Mouse (Mus musculus): ENCODE results near the gene 4932438A13Rik. TPM values are rescaled to one million over a fixed set of nuclear protein-coding genes. Genes with fewer than 3 reads are reported as not detected.

The 4932438A13Rik gene
- total and polyA plus RNA-seq, 3 experiments = 5.9 to 20.3 (median 14.7) TPM

DNA sequence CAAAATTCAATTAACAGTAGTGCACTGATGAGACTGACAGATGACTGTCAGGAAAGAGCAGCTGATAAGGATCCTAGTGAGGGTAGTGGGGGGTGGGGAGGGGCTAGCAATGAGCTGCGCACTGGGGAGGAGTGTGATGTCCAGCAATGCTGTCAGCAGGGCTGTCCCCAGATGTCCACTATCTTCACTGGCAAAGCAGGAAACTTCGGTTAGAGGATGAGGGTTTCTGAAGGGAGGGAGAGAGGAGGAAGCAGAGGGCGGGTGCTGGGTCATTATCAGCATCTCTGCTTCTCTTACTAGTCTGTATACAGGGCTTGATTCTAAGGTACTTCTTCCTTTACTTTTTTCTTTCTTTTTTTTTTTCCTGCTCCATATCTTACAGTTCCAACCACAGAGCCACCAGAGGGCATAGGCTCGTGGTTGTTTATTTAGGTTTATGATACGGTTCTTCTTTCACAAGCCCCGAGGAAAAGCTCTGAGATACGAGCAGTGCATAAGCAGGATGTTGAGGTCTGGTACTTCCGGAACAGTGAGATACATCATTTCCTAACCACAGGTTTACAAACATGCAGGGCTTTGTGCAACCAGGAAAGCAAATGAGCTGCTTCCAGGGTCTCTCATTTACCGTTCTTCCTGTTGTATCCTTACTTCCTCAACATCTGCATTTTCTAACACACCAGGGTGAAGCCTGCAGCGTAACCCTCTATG is 9.0 kb upstream of the 4932438A13Rik start:
- no peak overlapping the region for H3K4me3 ChIP-seq (replicated peaks in 1 of 3; ENCODE audit: low read depth in 2 of 3, low read length in 2 of 3, poor library complexity in 1 of 3)
- no peak for TF ChIP-seq MEF2A (IDR thresholded peaks at IDR 0.05; ENCODE audit: borderline replicate concordance, low read depth, low read length)
- TF ChIP-seq ELF1 (IDR thresholded peaks at IDR 0.05; ENCODE audit: low read depth, low read length) = 0 out of 2 replicates have a peak, but pooled peaks have one; percentile 22
- dilution Hi-C loops (cut with MboI; ENCODE audit: extremely low pct_ligation_motif_present, extremely low pct_unique_long_range_greater_than_20kb, low sequenced_read_pairs) = no loop called here

DNA sequence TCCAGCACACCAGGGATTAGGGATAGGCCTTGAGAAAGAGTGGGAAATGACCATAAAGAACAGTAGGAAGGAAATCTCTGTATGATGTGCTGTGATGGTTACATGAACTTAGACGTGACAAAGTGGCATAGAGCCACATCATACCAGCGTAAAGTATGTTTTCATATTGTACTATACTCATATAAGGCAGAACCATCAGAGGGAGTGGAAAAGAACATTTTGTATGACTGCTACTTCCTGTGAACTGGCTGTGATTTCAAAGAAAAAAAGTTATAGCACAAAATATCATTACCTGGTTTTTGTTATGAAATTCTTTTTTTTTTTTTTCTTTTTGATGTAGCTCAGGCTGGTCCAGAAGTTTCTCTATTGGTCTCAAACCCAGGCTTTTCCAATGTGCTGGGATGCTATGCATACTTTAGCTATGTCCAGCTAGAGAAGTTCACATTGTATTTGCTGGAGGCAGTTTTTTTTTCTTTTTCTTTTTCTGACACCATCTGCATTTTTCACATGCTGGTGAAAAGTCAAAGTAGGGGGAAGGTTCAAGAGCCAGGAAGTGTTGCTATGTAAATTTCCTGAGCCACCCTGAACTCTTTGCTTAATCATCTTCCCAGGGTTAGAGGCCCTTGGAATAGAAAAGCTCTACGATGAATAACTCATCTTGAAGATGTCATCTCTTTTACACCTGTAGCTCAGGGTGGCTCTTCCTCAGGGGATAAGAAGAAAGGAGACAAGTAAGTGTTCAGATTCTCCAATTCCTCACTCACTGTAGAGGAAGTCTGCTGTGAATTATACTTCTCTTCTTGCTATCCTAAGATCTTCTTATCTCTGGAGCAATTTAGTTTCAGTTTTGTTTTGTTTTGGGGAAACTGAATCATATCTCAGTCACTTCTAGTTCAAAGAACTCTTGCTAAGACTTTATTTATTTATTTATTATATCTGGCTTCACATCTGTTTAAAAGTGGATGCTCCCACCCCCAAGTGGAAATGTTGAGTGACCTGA is 1.2 kb upstream of the 4932438A13Rik start:
- DNase-seq (ENCODE audit: extremely low read depth) = peak; percentile 68
- peak overlapping the region; percentile 76 for H3K4me2 ChIP-seq (ENCODE audit: insufficient read depth, low read depth, poor library complexity, severe bottlenecking)
- TF ChIP-seq EP300 (IDR thresholded peaks at IDR 0.05; ENCODE audit: low read length) (no peak), MAFK (IDR thresholded peaks at IDR 0.05; ENCODE audit: insufficient replicate concordance, low read length) (no peak), NRF1 (IDR thresholded peaks at IDR 0.05; ENCODE audit: low read depth, low read length) (no peak), CHD2 (IDR thresholded peaks at IDR 0.05; ENCODE audit: low read length) (no peak), UBTF (IDR thresholded peaks at IDR 0.05; ENCODE audit: low read depth, low read length) (no peak), RCOR1 (conservative IDR thresholded peaks at IDR 0.05; ENCODE audit: low read depth, low read length) (no peak), MAZ (IDR thresholded peaks at IDR 0.05; ENCODE audit: low read depth, low read length) (no peak), CTCF (conservative IDR thresholded peaks at IDR 0.05 in 1 of 2, IDR thresholded peaks at IDR 0.05 in 1 of 2; ENCODE audit: low read depth in 2 of 2, low read length in 2 of 2) (no peak), PAX5 (IDR thresholded peaks at IDR 0.05; ENCODE audit: low read length) (no peak), MXI1 (IDR thresholded peaks at IDR 0.05; ENCODE audit: low read depth, low read length) (peak; percentile 33), KAT2A (IDR thresholded peaks at IDR 0.05; ENCODE audit: insufficient replicate concordance, low read length) (no peak), MYC (IDR thresholded peaks at IDR 0.05; ENCODE audit: low read depth, low read length) (no peak), POLR2A (IDR thresholded peaks at IDR 0.05; ENCODE audit: low read depth, low read length) (no peak), ZNF384 (IDR thresholded peaks at IDR 0.05; ENCODE audit: low read depth, low read length) (peak; percentile 90), GABPA (IDR thresholded peaks at IDR 0.05; ENCODE audit: insufficient replicate concordance, low read depth, low read length) (no peak), IRF4 (IDR thresholded peaks at IDR 0.05; ENCODE audit: low read depth, low read length) (no peak; the same call in 1 of the 2 replicates), TBP (conservative IDR thresholded peaks at IDR 0.05; ENCODE audit: low read depth, low read length) (no peak), NELFE (IDR thresholded peaks at IDR 0.05; ENCODE audit: low read depth, low read length) (0 out of 2 replicates have a peak, but pooled peaks have one; percentile 16), ETS1 (conservative IDR thresholded peaks at IDR 0.05; ENCODE audit: low read depth, low read length) (no peak), CHD1 (IDR thresholded peaks at IDR 0.05; ENCODE audit: low read depth, low read length) (no peak), ELF1 (IDR thresholded peaks at IDR 0.05; ENCODE audit: low read depth, low read length) (peak; percentile 48), TCF12 (IDR thresholded peaks at IDR 0.05; ENCODE audit: low read depth, low read length) (0 out of 2 replicates have a peak, but pooled peaks have one; percentile 8), ZMIZ1 (IDR thresholded peaks at IDR 0.05; ENCODE audit: low read depth, low read length) (0 out of 2 replicates have a peak, but pooled peaks have one; percentile 29)
- dilution Hi-C loops (cut with MboI; ENCODE audit: extremely low pct_ligation_motif_present, extremely low pct_unique_long_range_greater_than_20kb, low sequenced_read_pairs) (no loop called here), in situ Hi-C loops (cut with MboI; ENCODE audit: low pct_ligation_motif_present, low pct_unique_long_range_greater_than_20kb, low sequenced_read_pairs) (no loop called here)
- H3K79me2 ChIP-seq (replicated peaks; ENCODE audit: control insufficient read depth, extremely low read depth, insufficient read depth, poor library complexity, severe bottlenecking) = 0 out of 2 replicates have a peak, but pooled peaks cover 10% of the 10 kb centered on the region
- peaks cover 2 to 14% of the 10 kb centered on the region in 2 experiments; a peak in 3 of 4 replicates for H3K4me1 ChIP-seq (ENCODE audit: control insufficient read depth in 1 of 2, insufficient read depth in 2 of 2)
- H3K36me3 ChIP-seq (replicated peaks in 1 of 2; ENCODE audit: control insufficient read depth in 1 of 2, insufficient read depth in 1 of 2, low read length in 1 of 2) = peaks cover 12 to 18% of the 10 kb centered on the region in 2 experiments
- H3K9ac ChIP-seq (ENCODE audit: insufficient read depth, low read depth) = peak overlapping the region; percentile 90
- H3K9me3 ChIP-seq (replicated peaks; ENCODE audit: low read length) = peaks cover 2% of the 10 kb centered on the region
- peak overlapping the region; percentile 41 to 59 (median 59) for H3K4me3 ChIP-seq (replicated peaks in 1 of 3; ENCODE audit: low read depth in 2 of 3, low read length in 2 of 3, poor library complexity in 1 of 3)
- H3K27me3 ChIP-seq (replicated peaks) = no peaks in the 10 kb centered on the region
- peak overlapping the region; percentile 66 for H3K27ac ChIP-seq (ENCODE audit: insufficient read depth, low read depth)

More for the DNA sequence above, 9.0 kb upstream of the 4932438A13Rik start:
- Histone ChIP-seq H3K27ac (ENCODE audit: insufficient read depth, low read depth) (no peak overlapping the region), H3K9me3 (replicated peaks; ENCODE audit: low read length) (peaks cover 2% of the 10 kb centered on the region), H3K79me2 (replicated peaks; ENCODE audit: control insufficient read depth, extremely low read depth, insufficient read depth, poor library complexity, severe bottlenecking) (no peaks in the 10 kb centered on the region), H3K4me1 (ENCODE audit: control insufficient read depth in 1 of 2, insufficient read depth in 2 of 2) (peaks cover 0 to 8% of the 10 kb centered on the region in 2 experiments; a peak in 2 of 4 replicates), H3K9ac (ENCODE audit: insufficient read depth, low read depth) (no peak overlapping the region), H3K27me3 (replicated peaks) (no peaks in the 10 kb centered on the region), H3K4me2 (ENCODE audit: insufficient read depth, low read depth, poor library complexity, severe bottlenecking) (no peak overlapping the region), H3K36me3 (replicated peaks in 1 of 2; ENCODE audit: control insufficient read depth in 1 of 2, insufficient read depth in 1 of 2, low read length in 1 of 2) (no peaks in the 10 kb centered on the region)
- in situ Hi-C loops (cut with MboI; ENCODE audit: low pct_ligation_motif_present, low pct_unique_long_range_greater_than_20kb, low sequenced_read_pairs) = no loop called here
- DNase-seq (ENCODE audit: extremely low read depth) = peak; percentile 21

Data from CH12.LX (cell line).